Mouse (Mus musculus) c-Kit-positive CD71-negative TER-119-negative erythroid progenitor cells, embryonic 14.5 days (primary cell): Measurements from ENCODE around the gene Prrg3.
A peak's percentile ranks its signal among the peaks of the same experiment; 100 is the strongest.
"Not testable (repeated sequence)": the region's sequence is repeated elsewhere in the genome, so short reads cannot be mapped to it uniquely, and the experiment has no call there.

Experiments
- DNase-seq: peaks from one replicate; pipeline ENCODE4 v3.0.0-alpha.2; 2013; ENCODE audit warnings: low read depth

Gene Prrg3

GRCm38 (mm10) chrX:71962073-71963051 lies at the start of gene Prrg3:
Gene Prrg3 (plus strand): TSS chrX:71962624.
- DNase-seq, result no peak

DNA sequence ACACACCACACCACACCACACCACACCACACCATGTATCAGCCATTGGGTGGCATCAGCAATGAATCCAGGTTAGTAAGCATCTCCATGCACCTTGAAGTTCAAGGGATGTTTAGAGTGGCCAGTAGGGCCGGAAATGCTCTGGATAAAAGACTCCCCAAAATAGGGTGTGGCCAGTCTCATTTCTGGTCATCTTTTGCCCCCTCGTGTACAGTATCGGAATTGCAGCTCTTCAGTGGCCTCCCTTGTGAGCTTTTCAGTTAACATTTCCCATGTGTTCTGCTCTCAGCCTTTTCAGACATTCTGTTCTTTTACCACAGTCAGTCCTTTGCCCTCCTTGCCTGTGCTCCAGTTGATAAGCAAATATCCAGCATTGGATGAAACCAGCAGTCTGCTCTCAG lies 15.8 kb upstream of the Prrg3 start:
- peak; percentile 13 for DNase-seq

GRCm38 (mm10) chrX:71958366-71958765 lies 4.1 kb upstream of the Prrg3 start:
- DNase-seq, result no peak

- DNase-seq, result no peak
Measured at GRCm38 (mm10) chrX:71963275-71963912, 970 bp downstream of the Prrg3 start.

DNA sequence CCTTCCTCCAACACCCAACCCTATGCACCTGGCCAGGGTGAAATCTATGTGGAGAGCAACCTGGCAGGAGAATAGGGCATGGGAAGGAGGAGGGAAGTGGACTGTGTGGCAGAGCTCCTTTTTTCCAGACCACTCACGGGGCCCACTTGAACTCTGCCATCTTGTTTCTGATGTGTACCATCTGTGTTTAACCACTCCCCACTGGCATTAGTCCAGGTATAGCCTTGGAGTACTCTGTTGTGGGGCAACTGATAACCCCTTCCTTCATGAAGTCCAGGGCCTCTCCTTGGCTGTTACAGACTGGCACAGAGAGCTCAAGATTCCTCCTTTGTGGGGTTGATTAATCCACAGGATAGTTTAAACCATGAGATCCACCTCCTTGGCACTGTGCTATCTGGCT lies 5.8 kb downstream of the Prrg3 start:
- DNase-seq, result no peak

DNA sequence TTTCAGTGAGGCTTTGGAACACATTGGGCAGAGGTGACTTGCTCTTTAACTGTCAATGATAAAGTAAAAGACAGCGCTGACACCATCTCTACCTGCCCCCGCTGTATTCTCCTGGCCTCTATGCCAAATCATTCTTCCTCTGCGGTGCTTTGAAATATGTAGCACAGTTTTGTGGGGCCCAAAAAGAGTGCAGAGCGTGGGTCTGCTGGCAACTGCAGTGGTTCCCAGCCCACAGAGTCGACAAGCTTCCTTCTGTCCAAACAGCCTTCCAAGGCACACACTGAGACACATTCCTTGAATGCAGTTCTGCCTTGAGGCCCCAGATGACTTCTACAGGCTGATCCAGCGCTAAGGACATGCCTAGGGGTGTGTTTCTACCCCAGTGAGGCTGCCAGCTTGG lies 6.4 kb downstream of the Prrg3 start:
- DNase-seq, result no peak

DNA sequence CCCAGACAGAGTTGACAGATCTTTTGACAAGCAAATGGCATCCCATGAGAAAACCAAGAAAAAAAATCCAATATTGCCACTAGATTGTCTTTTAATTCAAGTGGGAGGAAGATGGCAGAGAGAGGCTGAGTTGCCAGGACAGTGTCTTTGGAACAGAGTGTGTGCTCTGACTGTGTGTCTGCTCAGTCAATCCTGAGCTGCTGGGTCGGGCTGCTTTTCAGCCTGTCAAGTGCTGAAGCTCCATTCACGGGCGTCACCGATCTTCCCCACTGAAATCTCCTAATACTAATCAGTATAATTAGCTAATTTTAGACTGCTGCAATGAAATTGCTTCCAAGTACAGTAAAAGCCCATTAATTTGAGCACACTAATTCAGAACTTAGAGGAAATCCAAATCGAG lies 8.9 kb downstream of the Prrg3 start:
- DNase-seq, result no peak

DNA sequence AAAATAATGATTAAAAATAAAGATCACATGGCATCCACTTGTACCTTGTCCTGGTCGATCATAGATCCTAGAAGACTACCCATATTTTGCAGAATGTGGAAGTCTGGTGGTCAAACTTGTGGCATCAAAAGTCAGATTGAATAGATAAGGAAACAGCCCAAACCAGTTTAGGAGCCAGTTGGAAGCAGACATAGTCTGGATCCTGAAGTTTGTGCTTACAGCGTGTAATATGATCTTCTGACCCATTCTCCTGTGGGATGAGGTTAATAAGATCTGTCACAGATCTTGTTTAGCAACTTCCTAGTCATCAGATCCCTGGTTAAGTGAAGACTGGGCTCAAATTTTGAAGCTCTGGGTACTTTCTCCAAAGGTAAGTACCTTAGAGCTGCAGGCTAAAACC lies 10.3 kb downstream of the Prrg3 start, which contains the start of gene Fate1:
Gene Fate1 (plus strand): TSS at position 301 of the 400 bp plus-strand sequence.
- no peak for DNase-seq

- not testable (repeated sequence) for DNase-seq
Measured at GRCm38 (mm10) chrX:71977681-71978080, 15.3 kb downstream of the Prrg3 start.

DNA sequence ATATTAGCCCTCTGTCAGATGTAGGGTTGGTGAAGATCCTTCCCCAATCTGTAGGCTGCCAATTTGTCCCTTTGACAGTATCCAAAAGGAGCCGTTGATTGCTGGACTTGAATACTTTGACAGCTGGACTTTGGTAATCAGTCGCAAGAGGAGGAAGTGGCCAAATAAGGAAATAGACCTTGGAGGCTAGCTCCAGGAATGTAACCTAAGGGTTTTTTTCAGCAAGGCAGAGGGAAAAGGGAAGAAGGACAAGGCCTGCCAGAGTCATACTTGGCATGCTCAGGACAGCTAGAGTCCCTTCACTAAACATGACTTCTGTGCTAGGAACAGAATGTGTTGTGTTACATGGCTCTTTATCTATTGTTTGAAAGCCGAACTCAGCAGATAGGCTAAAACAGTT lies 18.0 kb downstream of the Prrg3 start:
- DNase-seq, result no peak

GRCm38 (mm10) chrX:71981322-71981721 lies 18.9 kb downstream of the Prrg3 start:
- DNase-seq, result no peak

DNA sequence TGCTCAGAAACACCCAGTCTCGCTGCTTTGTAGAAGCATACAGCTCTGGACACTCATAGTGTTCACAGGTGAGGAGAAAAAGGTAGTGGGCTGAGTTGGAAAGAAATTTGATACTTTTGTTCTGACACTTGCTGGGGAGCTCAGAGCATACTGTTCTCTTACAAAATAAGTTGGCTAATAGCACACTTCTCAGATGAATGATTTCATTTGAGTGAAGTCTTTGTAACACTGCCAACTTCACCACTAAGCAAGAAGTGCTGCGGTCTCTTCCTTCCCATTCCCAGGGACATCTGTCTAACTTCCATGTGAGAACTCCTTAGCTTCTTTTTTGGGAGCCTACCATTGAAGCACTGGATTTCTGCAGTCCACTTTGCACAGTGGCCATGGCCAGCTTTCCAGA lies 20.8 kb downstream of the Prrg3 start:
- DNase-seq, result no peak

GRCm38 (mm10) chrX:71983775-71984174 lies 21.4 kb downstream of the Prrg3 start:
- DNase-seq, result no peak

- no peak for DNase-seq
Measured at GRCm38 (mm10) chrX:71991549-71991948, 29.1 kb downstream of the Prrg3 start, which contains the start of gene Cnga2. Gene Cnga2 (plus strand): TSS chrX:71991849.

GRCm38 (mm10) chrX:71995972-71996371 lies 33.5 kb downstream of the Prrg3 start:
- no peak for DNase-seq

GRCm38 (mm10) chrX:72009930-72010329 lies 47.5 kb downstream of the Prrg3 start:
- no peak for DNase-seq

GRCm38 (mm10) chrX:72012236-72012635 lies 49.8 kb downstream of the Prrg3 start:
- DNase-seq, result no peak

GRCm38 (mm10) chrX:72012804-72013203 lies 50.4 kb downstream of the Prrg3 start:
- no peak for DNase-seq

- no peak for DNase-seq
Measured at GRCm38 (mm10) chrX:72022241-72022640, 59.8 kb downstream of the Prrg3 start.
